Mouse (Mus musculus) E14TG2a.4 (cell line): Measurements from ENCODE around the gene Cemip2.

Source experiments
- CTCF ChIP-seq: conservative IDR thresholded peaks from 2 replicates; pipeline ENCODE4 v1.5.1; 2014; ENCODE audit warnings: low read length
- POU5F1 ChIP-seq: IDR thresholded peaks from 2 replicates; pipeline ENCODE4 v1.6.1; 2014; ENCODE audit warnings: low read length, borderline replicate concordance

DNA sequence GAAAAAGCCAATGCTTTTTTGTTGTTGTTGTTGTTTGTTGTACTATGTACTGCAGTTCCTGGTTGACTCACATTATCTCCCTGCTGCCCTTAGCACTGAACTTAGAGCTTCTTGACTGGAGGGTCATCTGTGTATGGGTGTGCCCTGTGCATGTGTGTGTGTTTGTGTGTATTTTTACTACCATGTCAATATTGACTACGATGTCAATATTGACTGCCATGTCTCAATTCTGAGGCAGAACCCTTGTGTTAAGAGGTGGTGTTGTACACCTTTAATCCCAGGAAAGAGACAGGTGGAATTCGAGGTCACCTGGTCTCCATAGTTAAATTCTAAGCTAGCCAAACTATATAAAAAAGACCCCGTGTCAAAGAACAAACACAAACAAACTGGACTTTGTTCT is 5.6 kb downstream of the Cemip2 start:
- TF ChIP-seq CTCF (no peak), POU5F1 (no peak)
